Comparison of ENCODE assay signal across 9 mouse cellular contexts in the genomic region with DNA sequence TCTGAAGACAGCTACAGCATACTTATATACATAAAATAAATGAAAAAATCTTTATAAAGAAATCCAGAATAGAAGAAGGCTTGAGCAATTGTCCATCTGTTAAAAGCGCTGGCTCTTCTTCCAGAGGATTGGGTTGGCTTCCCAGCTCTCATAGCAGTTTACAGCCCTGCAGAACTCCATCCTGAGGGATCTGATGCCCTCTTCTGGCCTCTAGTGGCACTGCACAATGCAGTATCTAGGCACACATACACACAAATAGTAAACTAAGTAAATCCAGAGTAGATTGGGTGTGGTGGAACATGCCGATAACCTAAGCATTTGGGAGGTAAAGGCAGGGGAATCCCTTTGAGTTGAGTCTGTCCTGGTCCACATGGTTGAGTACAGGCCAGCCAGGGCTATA. TPM values are rescaled to one million over a fixed set of nuclear protein-coding genes. Genes with fewer than 3 reads are reported as not detected.
A peak's percentile ranks its signal among the peaks of the same experiment; 100 is the strongest.
DNase-seq lines count a peak whose midpoint lies in the region; ATAC-seq and TF ChIP-seq lines count a peak whose summit lies in the region.
"Had no signal": no experiment of that assay in that cellular context is flagged by ENCODE, and none has a peak within 500 bp of the region (broad histone marks: within the 10 kb centered on the region; RNA-seq: fewer than 3 reads in every experiment).

No protein-coding gene starts in this region.

- TF ChIP-seq POLR2A in embryonic fibroblast, embryonic 13.5 days (IDR thresholded peaks at IDR 0.05; ENCODE audit: low read depth, low read length), result no peak

- H3K4me2 ChIP-seq in hindbrain, postnatal 0 days (ENCODE audit: low read depth, low read length), result no peak overlapping the region
- H3K4me2 ChIP-seq in hindbrain, embryonic 16.5 days (ENCODE audit: low read length), result no peak overlapping the region
- no peak overlapping the region for H3K4me2 ChIP-seq in liver, embryonic 11.5 days
- H3K4me2 ChIP-seq: limb, embryonic 15.5 days had no signal

- no peak overlapping the region for H3K9ac ChIP-seq in hindbrain, postnatal 0 days (replicated peaks; ENCODE audit: low read length)
- H3K9ac ChIP-seq in hindbrain, embryonic 16.5 days (ENCODE audit: low read depth, low read length), result no peak overlapping the region
- no peak overlapping the region for H3K9ac ChIP-seq in liver, embryonic 11.5 days (ENCODE audit: low read depth, low read length)
- H3K9ac ChIP-seq: limb, embryonic 15.5 days had no signal

- DNase-seq in hindbrain, postnatal 0 days (ENCODE audit: low spot score), result peak; percentile 11
- peak; percentile 74 for DNase-seq in B cell, adult 2 months
- peak; percentile 18 for DNase-seq in MN1 (ENCODE audit: low spot score)
- DNase-seq in liver, embryonic 11.5 days (ENCODE audit: low spot score), result no peak
- DNase-seq in spleen, adult 18-20 months, result peak; percentile 28 to 53
- DNase-seq in layer of hippocampus, postnatal 36 days, result no peak

- no peaks in the 10 kb centered on the region for H3K4me1 ChIP-seq in hindbrain, postnatal 0 days (ENCODE audit: insufficient read depth, low read length)
- no peaks in the 10 kb centered on the region for H3K4me1 ChIP-seq in hindbrain, embryonic 16.5 days (ENCODE audit: control insufficient read depth, insufficient read depth, low read depth, low read length)
- H3K4me1 ChIP-seq in embryonic fibroblast, embryonic 13.5 days (ENCODE audit: control insufficient read depth, insufficient read depth, low read length), result no peaks in the 10 kb centered on the region
- H3K4me1 ChIP-seq in liver, embryonic 11.5 days (replicated peaks; ENCODE audit: control insufficient read depth, insufficient read depth, low read length), result peaks cover 3% of the 10 kb centered on the region
- H3K4me1 ChIP-seq: limb, embryonic 15.5 days had no signal

- no peaks in the 10 kb centered on the region for H3K27me3 ChIP-seq in hindbrain, postnatal 0 days (ENCODE audit: insufficient read depth, low read length)
- no peaks in the 10 kb centered on the region for H3K27me3 ChIP-seq in hindbrain, embryonic 16.5 days (replicated peaks; ENCODE audit: control insufficient read depth, insufficient read depth, low read length)
- H3K27me3 ChIP-seq in liver, embryonic 11.5 days (replicated peaks; ENCODE audit: control insufficient read depth, insufficient read depth, low read length), result no peaks in the 10 kb centered on the region
- H3K27me3 ChIP-seq: limb, embryonic 15.5 days had no signal

- peak; percentile 72 for TF ChIP-seq CTCF in hindbrain, postnatal 0 days (IDR thresholded peaks at IDR 0.05; ENCODE audit: low read depth)
- TF ChIP-seq CTCF in embryonic fibroblast, embryonic 13.5 days (IDR thresholded peaks at IDR 0.05; ENCODE audit: borderline replicate concordance, insufficient read depth, low read length), result peak; percentile 60; the same call in 1 of the 2 replicates

- WGBS in hindbrain, postnatal 0 days, result 81% methylated on average over 2 of the region's 2 CpGs
- WGBS in hindbrain, embryonic 16.5 days, result 81% methylated on average over 2 of the region's 2 CpGs
- WGBS in liver, embryonic 11.5 days, result 83% methylated on average over 2 of the region's 2 CpGs

- H3K4me3 ChIP-seq in hindbrain, postnatal 0 days (ENCODE audit: low read length), result no peak overlapping the region
- H3K4me3 ChIP-seq in hindbrain, embryonic 16.5 days (ENCODE audit: low read length), result no peak overlapping the region
- H3K4me3 ChIP-seq in embryonic fibroblast, embryonic 13.5 days (ENCODE audit: insufficient read depth, low read length), result no peak overlapping the region
- H3K4me3 ChIP-seq in liver, embryonic 11.5 days (ENCODE audit: low read depth, low read length), result no peak overlapping the region
- H3K4me3 ChIP-seq: limb, embryonic 15.5 days had no signal

- H3K9me3 ChIP-seq in hindbrain, postnatal 0 days (ENCODE audit: low read length), result no peaks in the 10 kb centered on the region
- no peaks in the 10 kb centered on the region for H3K9me3 ChIP-seq in hindbrain, embryonic 16.5 days (ENCODE audit: control insufficient read depth, low read length)
- H3K9me3 ChIP-seq in liver, embryonic 11.5 days (ENCODE audit: control insufficient read depth, low read length), result 0 out of 2 replicates have a peak, but pooled peaks cover 2% of the 10 kb centered on the region
- H3K9me3 ChIP-seq: limb, embryonic 15.5 days had no signal

- H3K27ac ChIP-seq in hindbrain, postnatal 0 days, result no peak overlapping the region
- no peak overlapping the region for H3K27ac ChIP-seq in hindbrain, embryonic 16.5 days (ENCODE audit: low read depth, low read length)
- H3K27ac ChIP-seq in embryonic fibroblast, embryonic 13.5 days (ENCODE audit: insufficient read depth, low read length), result no peak overlapping the region
- no peak overlapping the region for H3K27ac ChIP-seq in liver, embryonic 11.5 days (ENCODE audit: low read depth, low read length)
- H3K27ac ChIP-seq: limb, embryonic 15.5 days had no signal

- H3K36me3 ChIP-seq in hindbrain, postnatal 0 days (ENCODE audit: insufficient read depth, low read length), result no peaks in the 10 kb centered on the region
- H3K36me3 ChIP-seq in hindbrain, embryonic 16.5 days (ENCODE audit: control insufficient read depth, insufficient read depth, low read length), result no peaks in the 10 kb centered on the region
- peaks cover 45% of the 10 kb centered on the region for H3K36me3 ChIP-seq in liver, embryonic 11.5 days (ENCODE audit: control insufficient read depth, insufficient read depth, low read length)

- no peak for ATAC-seq in hindbrain, postnatal 0 days
- no peak for ATAC-seq in hindbrain, embryonic 16.5 days
- ATAC-seq in liver, embryonic 11.5 days (replicated peaks; ENCODE audit: low FRiP score), result peak; percentile 31; the same call in 1 of the 2 replicates

RNA-seq across cellular contexts. Expression of a gene that starts 8.0 kb away (rescaled TPM):
- 15.1 and 16.3 TPM in 2 replicates for total RNA-seq in hindbrain, postnatal 0 days (2014; rRNA removed)
- polyA plus RNA-seq in hindbrain, postnatal 0 days (2015; fragmentation: Nextera tagmentation; extraction: Ambion mirVana), result 11.5 and 13.0 TPM in 2 replicates
- 13.8 and 16.9 TPM in 2 replicates for polyA plus RNA-seq in hindbrain, embryonic 16.5 days (2015; fragmentation: Nextera tagmentation; extraction: Ambion mirVana)
- 44.7 and 75.2 TPM in 2 replicates for polyA plus RNA-seq in embryonic fibroblast, embryonic 13.5 days (2011; ENCODE audit: insufficient read length, low read depth, missing spikeins)
- 97.7 and 112 TPM in 2 replicates for polyA plus RNA-seq in liver, embryonic 11.5 days (2014; fragmentation: Nextera tagmentation; extraction: Ambion mirVana)
- total RNA-seq in layer of hippocampus, postnatal 36 days (2021), result 1 to 10 TPM; 1.5 to 3.2 TPM

RNA-seq across cellular contexts. Expression of a gene that starts 56.5 kb away (rescaled TPM):
- total RNA-seq in hindbrain, postnatal 0 days (2014; rRNA removed), result 10.4 and 10.6 TPM in 2 replicates
- polyA plus RNA-seq in hindbrain, postnatal 0 days (2015; fragmentation: Nextera tagmentation; extraction: Ambion mirVana), result 1.3 and 1.4 TPM in 2 replicates
- polyA plus RNA-seq in hindbrain, embryonic 16.5 days (2015; fragmentation: Nextera tagmentation; extraction: Ambion mirVana), result 1.6 and 1.9 TPM in 2 replicates
- 2.7 and 10.1 TPM in 2 replicates for polyA plus RNA-seq in embryonic fibroblast, embryonic 13.5 days (2011; ENCODE audit: insufficient read length, low read depth, missing spikeins)
- polyA plus RNA-seq in liver, embryonic 11.5 days (2014; fragmentation: Nextera tagmentation; extraction: Ambion mirVana), result 1.0 and 1.9 TPM in 2 replicates
- 1 to 10 TPM; 1.9 to 3.8 TPM for total RNA-seq in layer of hippocampus, postnatal 36 days (2021)

RNA-seq across cellular contexts. Expression of a gene that starts 57.1 kb away (rescaled TPM):
- total RNA-seq in hindbrain, postnatal 0 days (2014; rRNA removed), result 74.6 and 79.0 TPM in 2 replicates
- 36.5 and 40.8 TPM in 2 replicates for polyA plus RNA-seq in hindbrain, postnatal 0 days (2015; fragmentation: Nextera tagmentation; extraction: Ambion mirVana)
- polyA plus RNA-seq in hindbrain, embryonic 16.5 days (2015; fragmentation: Nextera tagmentation; extraction: Ambion mirVana), result 45.0 and 53.9 TPM in 2 replicates
- 0.19 and 0.78 TPM in 2 replicates for polyA plus RNA-seq in embryonic fibroblast, embryonic 13.5 days (2011; ENCODE audit: insufficient read length, low read depth, missing spikeins)
- polyA plus RNA-seq in liver, embryonic 11.5 days (2014; fragmentation: Nextera tagmentation; extraction: Ambion mirVana), result 2.2 and 2.8 TPM in 2 replicates
- 10 to 100 TPM; 50.0 to 55.4 TPM for total RNA-seq in layer of hippocampus, postnatal 36 days (2021)

Comparison
In these comparisons a context has a peak if more than half of its experiments do, and no peak if none do; other contexts are left out.
1. DNase-seq: peak in hindbrain, postnatal 0 days (single experiment), B cell, adult 2 months (2 of 2), MN1 (single experiment) and spleen, adult 18-20 months (2 of 2); none in liver, embryonic 11.5 days (single experiment) and layer of hippocampus, postnatal 36 days (0 of 2).